Mouse (Mus musculus): Measurements from ENCODE around the gene Fstl3. TPM values are rescaled to one million over a fixed set of nuclear protein-coding genes. Genes with fewer than 3 reads are reported as not detected.
A peak's percentile ranks its signal among the peaks of the same experiment; 100 is the strongest.

The Fstl3 gene
- polyA plus RNA-seq, 1 experiment from 2014 or later: 17.6 TPM

DNA sequence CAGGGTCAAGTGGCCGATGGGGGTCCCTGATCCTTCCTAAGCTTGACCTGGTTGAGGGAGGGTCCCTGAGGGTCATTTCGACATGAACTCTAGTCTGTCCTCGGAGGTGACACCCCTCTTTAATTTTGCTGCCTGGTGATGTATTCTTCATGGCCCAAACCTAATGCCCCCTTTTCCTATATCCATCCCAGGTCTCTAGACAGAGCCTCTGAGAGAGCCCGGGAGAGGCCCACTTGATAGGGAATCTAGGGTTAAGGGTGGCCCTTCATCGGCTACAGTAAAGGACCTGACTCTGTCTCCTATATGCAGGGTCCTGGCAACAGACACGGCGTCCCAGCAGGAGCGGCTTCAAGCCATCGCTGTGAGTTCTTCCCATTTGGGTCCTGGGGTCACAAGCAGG lies 29.3 kb downstream of the Fstl3 start:
- Histone ChIP-seq H3K9me3 (ENCODE audit: control insufficient read depth, low read length) (no peaks in the 10 kb centered on the region), H3K27me3 (ENCODE audit: control insufficient read depth, insufficient read depth, low read length) (no peaks in the 10 kb centered on the region), H3K4me3 (ENCODE audit: low read depth, low read length) (no peak overlapping the region), H3K4me1 (replicated peaks; ENCODE audit: control insufficient read depth, insufficient read depth) (no peaks in the 10 kb centered on the region), H3K27ac (replicated peaks) (no peak overlapping the region), H3K36me3 (ENCODE audit: control insufficient read depth, insufficient read depth, low read length) (0 out of 2 replicates have a peak, but pooled peaks cover 3% of the 10 kb centered on the region), H3K9ac (ENCODE audit: low read length) (no peak overlapping the region), H3K4me2 (replicated peaks; ENCODE audit: low read depth) (no peak overlapping the region)
- no peak for TF ChIP-seq CTCF (IDR thresholded peaks at IDR 0.05; ENCODE audit: low read depth)
- no peak for TF ChIP-seq EP300 (optimal IDR thresholded peaks at IDR 0.05)
- 85% methylated on average over 9 of the region's 9 CpGs for WGBS
- ATAC-seq (ENCODE audit: low FRiP score, low TSS enrichment) (no peak), DNase-seq (ENCODE audit: low spot score) (no peak)

GRCm38 (mm10) chr10:79806972-79807371 lies 29.9 kb downstream of the Fstl3 start:
- no peaks in the 10 kb centered on the region for H3K4me1 ChIP-seq (replicated peaks; ENCODE audit: control insufficient read depth, insufficient read depth)
- no peak for ATAC-seq (ENCODE audit: low FRiP score, low TSS enrichment)
- H3K27me3 ChIP-seq (ENCODE audit: control insufficient read depth, insufficient read depth, low read length): no peaks in the 10 kb centered on the region
- H3K9ac ChIP-seq (ENCODE audit: low read length): no peak overlapping the region
- TF ChIP-seq CTCF (IDR thresholded peaks at IDR 0.05; ENCODE audit: low read depth) (no peak), EP300 (optimal IDR thresholded peaks at IDR 0.05) (no peak)
- peak; percentile 68 for DNase-seq (ENCODE audit: low spot score)
- H3K4me3 ChIP-seq (ENCODE audit: low read depth, low read length): no peak overlapping the region
- 79% methylated on average over 10 of the region's 10 CpGs for WGBS
- no peak overlapping the region; the same call in 1 of the 2 replicates for H3K4me2 ChIP-seq (replicated peaks; ENCODE audit: low read depth)
- H3K27ac ChIP-seq (replicated peaks): no peak overlapping the region
- H3K9me3 ChIP-seq (ENCODE audit: control insufficient read depth, low read length): no peaks in the 10 kb centered on the region
- H3K36me3 ChIP-seq (ENCODE audit: control insufficient read depth, insufficient read depth, low read length): 0 out of 2 replicates have a peak, but pooled peaks cover 3% of the 10 kb centered on the region

DNA sequence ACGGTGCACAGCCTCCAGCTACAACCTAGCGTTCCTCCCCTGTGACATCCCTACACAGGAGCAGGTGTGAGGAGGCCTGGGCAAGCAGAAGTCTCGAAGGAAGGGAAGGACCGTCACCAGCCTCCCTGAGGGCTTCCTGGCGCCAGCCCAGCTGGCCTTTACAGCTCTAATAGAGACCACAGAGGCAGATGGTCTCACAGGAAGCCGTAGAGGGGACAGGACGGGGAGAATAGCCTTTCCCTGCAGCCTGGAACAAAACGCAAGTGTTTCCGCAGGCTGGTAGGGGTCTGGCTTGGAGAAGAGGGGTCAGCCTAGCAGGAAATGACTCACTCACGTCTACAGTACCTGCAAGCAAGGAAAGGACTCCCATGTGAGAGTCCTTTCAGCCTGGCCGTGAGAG lies 30.8 kb downstream of the Fstl3 start:
- 0 out of 2 replicates have a peak, but pooled peaks cover 3% of the 10 kb centered on the region for H3K36me3 ChIP-seq (ENCODE audit: control insufficient read depth, insufficient read depth, low read length)
- TF ChIP-seq EP300 (optimal IDR thresholded peaks at IDR 0.05): no peak
- TF ChIP-seq CTCF (IDR thresholded peaks at IDR 0.05; ENCODE audit: low read depth): no peak
- ATAC-seq (ENCODE audit: low FRiP score, low TSS enrichment) (no peak), DNase-seq (ENCODE audit: low spot score) (no peak)
- H3K9me3 ChIP-seq (ENCODE audit: control insufficient read depth, low read length): no peaks in the 10 kb centered on the region
- 66% methylated on average over 11 of the region's 11 CpGs for WGBS
- no peak overlapping the region for H3K4me3 ChIP-seq (ENCODE audit: low read depth, low read length)
- H3K4me1 ChIP-seq (replicated peaks; ENCODE audit: control insufficient read depth, insufficient read depth): no peaks in the 10 kb centered on the region
- no peaks in the 10 kb centered on the region for H3K27me3 ChIP-seq (ENCODE audit: control insufficient read depth, insufficient read depth, low read length)
- H3K9ac ChIP-seq (ENCODE audit: low read length): no peak overlapping the region
- H3K27ac ChIP-seq (replicated peaks): no peak overlapping the region
- no peak overlapping the region for H3K4me2 ChIP-seq (replicated peaks; ENCODE audit: low read depth)

DNA sequence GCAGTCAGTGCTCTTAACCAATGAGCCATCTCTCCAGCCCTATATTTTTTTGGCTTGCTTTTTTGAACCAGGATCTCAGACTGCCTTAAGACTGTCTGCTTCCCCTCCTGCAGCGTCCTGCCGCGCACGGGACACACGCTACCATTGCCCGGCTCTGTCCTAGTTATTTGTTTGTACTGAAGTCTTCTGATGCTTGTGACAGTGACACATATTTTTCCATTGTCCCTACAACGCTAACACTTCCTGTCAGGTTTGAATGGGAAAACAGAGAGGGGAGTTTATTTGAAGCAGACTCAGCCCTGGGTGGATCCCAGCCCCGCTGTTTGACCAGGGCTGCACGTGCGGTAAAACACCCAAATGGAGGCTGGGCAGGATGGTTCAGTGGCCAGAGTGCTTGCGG lies 31.7 kb downstream of the Fstl3 start:
- no peak overlapping the region for H3K9ac ChIP-seq (ENCODE audit: low read length)
- H3K4me1 ChIP-seq (replicated peaks; ENCODE audit: control insufficient read depth, insufficient read depth): no peaks in the 10 kb centered on the region
- H3K27ac ChIP-seq (replicated peaks): no peak overlapping the region
- H3K27me3 ChIP-seq (ENCODE audit: control insufficient read depth, insufficient read depth, low read length): no peaks in the 10 kb centered on the region
- DNase-seq (ENCODE audit: low spot score): no peak
- no peak overlapping the region for H3K4me3 ChIP-seq (ENCODE audit: low read depth, low read length)
- no peaks in the 10 kb centered on the region for H3K9me3 ChIP-seq (ENCODE audit: control insufficient read depth, low read length)
- no peak for ATAC-seq (ENCODE audit: low FRiP score, low TSS enrichment)
- 86% methylated on average over 11 of the region's 11 CpGs for WGBS
- TF ChIP-seq CTCF (IDR thresholded peaks at IDR 0.05; ENCODE audit: low read depth) (no peak), EP300 (optimal IDR thresholded peaks at IDR 0.05) (no peak)
- H3K4me2 ChIP-seq (replicated peaks; ENCODE audit: low read depth): no peak overlapping the region
- H3K36me3 ChIP-seq (ENCODE audit: control insufficient read depth, insufficient read depth, low read length): 0 out of 2 replicates have a peak, but pooled peaks cover 3% of the 10 kb centered on the region

DNA sequence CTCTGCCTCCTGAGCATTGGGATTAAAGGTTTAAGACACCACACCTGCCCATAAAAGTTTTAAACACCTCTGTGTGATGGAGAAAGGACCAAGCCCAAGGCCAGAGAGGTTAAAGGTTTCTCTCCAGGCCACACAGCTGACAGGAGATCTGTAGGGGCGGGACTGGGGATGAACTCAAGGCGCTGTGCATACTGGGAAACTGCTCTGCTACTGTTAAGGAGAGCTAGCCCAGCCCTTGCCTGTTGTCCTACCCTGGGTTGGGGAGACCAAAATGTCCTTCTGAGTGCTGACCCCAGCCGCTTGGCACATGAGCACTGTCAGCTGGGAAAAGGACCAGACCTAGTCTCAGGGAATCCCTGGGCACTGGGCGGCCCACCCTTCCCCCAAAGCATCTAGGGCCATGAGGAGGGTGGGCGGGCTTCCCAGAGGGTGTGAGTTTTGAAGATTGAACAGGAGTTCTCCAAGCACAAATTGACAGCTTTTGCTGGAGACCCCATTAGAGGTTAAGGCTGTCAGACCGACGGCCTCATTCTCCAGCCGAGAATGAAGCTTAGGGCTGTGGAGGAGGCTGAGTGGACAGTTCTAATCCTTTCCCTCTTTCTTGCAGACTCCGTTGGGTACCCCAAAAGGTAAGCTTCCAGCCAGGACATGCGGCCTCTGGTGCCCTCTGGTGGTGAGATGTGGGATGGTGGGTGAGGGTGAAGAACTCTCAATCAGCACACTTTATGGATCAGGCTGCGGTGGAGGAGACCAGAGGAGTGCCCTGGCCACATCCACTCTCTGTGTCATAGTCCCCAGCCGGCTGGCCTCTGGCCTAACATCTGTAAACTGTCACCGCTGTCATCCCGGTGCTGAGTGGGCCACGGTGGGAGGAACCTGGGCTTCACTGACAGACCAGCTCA lies 34.9 kb downstream of the Fstl3 start:
- no peaks in the 10 kb centered on the region for H3K9me3 ChIP-seq (ENCODE audit: control insufficient read depth, low read length)
- ATAC-seq (ENCODE audit: low FRiP score, low TSS enrichment): peak; percentile 41
- peak; percentile 86 for DNase-seq (ENCODE audit: low spot score)

More for the DNA sequence above, 34.9 kb downstream of the Fstl3 start:
- Histone ChIP-seq H3K36me3 (ENCODE audit: control insufficient read depth, insufficient read depth, low read length) (0 out of 2 replicates have a peak, but pooled peaks cover 3% of the 10 kb centered on the region), H3K4me1 (replicated peaks; ENCODE audit: control insufficient read depth, insufficient read depth) (no peaks in the 10 kb centered on the region), H3K27me3 (ENCODE audit: control insufficient read depth, insufficient read depth, low read length) (no peaks in the 10 kb centered on the region), H3K4me3 (ENCODE audit: low read depth, low read length) (no peak overlapping the region), H3K27ac (replicated peaks) (no peak overlapping the region), H3K4me2 (replicated peaks; ENCODE audit: low read depth) (no peak overlapping the region), H3K9ac (ENCODE audit: low read length) (no peak overlapping the region)
- 30% methylated on average over 15 of the region's 15 CpGs for WGBS
- TF ChIP-seq CTCF (IDR thresholded peaks at IDR 0.05; ENCODE audit: low read depth) (peak; percentile 97), EP300 (optimal IDR thresholded peaks at IDR 0.05) (no peak)

All from stomach, postnatal 0 days (tissue).